Mouse (Mus musculus) midbrain, embryonic 13.5 days (tissue): ENCODE measurements around the gene Olfr679. TPM values are rescaled to one million over a fixed set of nuclear protein-coding genes. Genes with fewer than 3 reads are reported as not detected.
"Not testable (repeated sequence)": the region's sequence is repeated elsewhere in the genome, so short reads cannot be mapped to it uniquely, and the experiment has no call there.

ENCODE experiments used
- ATAC-seq: fragments of 200-750 bp; cut with Nextera tagmentation; 2 replicates; pipeline ENCODE4 v1.8.0; 2017; ENCODE audit warnings: mild to moderate bottlenecking, moderate TSS enrichment, moderate library complexity
- H3K27ac ChIP-seq: fragments of 300-500 bp; sonication (generic); 2 replicates; pipeline ENCODE4 v1.5.1; 2015; ENCODE audit warnings: inconsistent platforms, mild to moderate bottlenecking, moderate library complexity
- H3K27me3 ChIP-seq: fragments of 300-500 bp; sonication (generic); 2 replicates; pipeline ENCODE4 v1.6.1; 2015; ENCODE audit warnings: mild to moderate bottlenecking, inconsistent platforms
- H3K36me3 ChIP-seq: fragments of 300-500 bp; sonication (generic); 2 replicates; pipeline ENCODE4 v1.6.1; 2015; ENCODE audit warnings: mild to moderate bottlenecking, inconsistent platforms
- H3K4me1 ChIP-seq: fragments of 300-500 bp; sonication (generic); replicated peaks from 2 replicates; pipeline ENCODE4 v1.6.1; 2015; ENCODE audit warnings: inconsistent platforms
- H3K4me2 ChIP-seq: fragments of 300-500 bp; sonication (generic); replicated peaks from 2 replicates; pipeline ENCODE4 v1.6.1; 2015; ENCODE audit warnings: moderate library complexity, mild to moderate bottlenecking, inconsistent platforms
- H3K4me3 ChIP-seq: fragments of 300-500 bp; sonication (generic); replicated peaks from 2 replicates; pipeline ENCODE4 v1.5.1; 2015; ENCODE audit warnings: mild to moderate bottlenecking, inconsistent platforms
- H3K9ac ChIP-seq: fragments of 300-500 bp; sonication (generic); replicated peaks from 2 replicates; pipeline ENCODE4 v1.6.1; 2015; ENCODE audit warnings: mild to moderate bottlenecking, inconsistent platforms
- H3K9me3 ChIP-seq: fragments of 300-500 bp; sonication (generic); 2 replicates; pipeline ENCODE4 v1.6.1; 2016; ENCODE audit warnings: mild to moderate bottlenecking, inconsistent platforms
- whole genome bisulfite sequencing: fragments of 180-500 bp; shearing (Covaris S2); methylation state at CpG from one replicate; pipeline ENCODE4 v1.1.7; 2015; 5-methylcytosine and 5-hydroxymethylcytosine counted together
- polyA plus RNA-seq: library from polyadenylated mRNA; unstranded; fragments of >200 nt; fragmentation: Nextera tagmentation; extraction: Ambion mirVana; gene quantifications from 2 replicates; pipeline ENCODE4 v1.2.1, GENCODE M21; 2015

The Olfr679 gene
- polyA plus RNA-seq, result not detected in 2 replicates

GRCm38 (mm10) chr7:105080905-105081304, at the start of gene Olfr679:
Gene Olfr679 (plus strand): TSS chr7:105081205.
- no peak for ATAC-seq
- H3K36me3 ChIP-seq, result no peaks in the 10 kb centered on the region
- no peak within 1 kb of the TSS for H3K9ac ChIP-seq
- H3K4me3 ChIP-seq, result no peak within 1 kb of the TSS
- 62% methylated on average over 1 of the region's 1 CpGs for WGBS
- no peaks in the 10 kb centered on the region for H3K27me3 ChIP-seq
- no peak within 1 kb of the TSS for H3K27ac ChIP-seq
- H3K9me3 ChIP-seq, result no peaks in the 10 kb centered on the region
- H3K4me1 ChIP-seq, result no peaks in the 10 kb centered on the region
- H3K4me2 ChIP-seq, result no peak within 1 kb of the TSS

DNA sequence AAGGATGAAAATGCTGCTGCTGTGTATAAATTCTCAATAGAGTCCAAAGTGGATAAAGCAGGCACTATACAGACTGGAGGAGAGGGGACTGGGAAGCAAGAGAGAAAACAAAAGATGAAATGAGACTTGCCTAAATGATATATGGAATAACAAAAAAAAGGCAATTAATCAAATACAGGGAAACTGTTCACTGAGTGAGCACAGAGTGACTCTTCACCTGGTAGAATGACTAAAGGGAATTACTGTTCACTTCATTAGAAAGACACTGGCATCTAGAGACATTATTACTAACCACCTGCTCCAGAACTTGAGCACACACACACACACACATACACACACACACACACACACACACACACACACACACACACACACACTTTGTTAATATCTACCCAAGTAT, 48.6 kb upstream of the Olfr679 start, which contains the start of gene Olfr676:
Olfr676 (plus strand) TSS at position 301 of the 400 bp plus-strand sequence.
- Histone ChIP-seq H3K36me3 (no peaks in the 10 kb centered on the region), H3K9ac (no peak within 1 kb of the TSS), H3K4me3 (no peak within 1 kb of the TSS), H3K27me3 (no peaks in the 10 kb centered on the region), H3K4me2 (no peak within 1 kb of the TSS), H3K9me3 (no peaks in the 10 kb centered on the region), H3K27ac (no peak within 1 kb of the TSS), H3K4me1 (no peaks in the 10 kb centered on the region)
- ATAC-seq, result no peak

- H3K27me3 ChIP-seq, ATAC-seq, H3K27ac ChIP-seq, H3K36me3 ChIP-seq, H3K9ac ChIP-seq, H3K4me2 ChIP-seq, H3K9me3 ChIP-seq, H3K4me3 ChIP-seq, H3K4me1 ChIP-seq: not testable (repeated sequence)
- WGBS, result 60% methylated on average over 5 of the region's 5 CpGs
Measured at GRCm38 (mm10) chr7:105033836-105034235, 47.2 kb upstream of the Olfr679 start.

- H3K36me3 ChIP-seq, result no peaks in the 10 kb centered on the region
- ATAC-seq, result no peak
- H3K27me3 ChIP-seq, result no peaks in the 10 kb centered on the region
- H3K4me3 ChIP-seq, result no peak overlapping the region
- no peak overlapping the region for H3K4me2 ChIP-seq
- no peaks in the 10 kb centered on the region for H3K4me1 ChIP-seq
- H3K27ac ChIP-seq, result no peak overlapping the region
- no peaks in the 10 kb centered on the region for H3K9me3 ChIP-seq
- H3K9ac ChIP-seq, result no peak overlapping the region
Measured at GRCm38 (mm10) chr7:105058951-105059350, 22.1 kb upstream of the Olfr679 start.

- Histone ChIP-seq H3K4me2 (no peak within 1 kb of the TSS), H3K27me3 (no peaks in the 10 kb centered on the region), H3K9ac (no peak within 1 kb of the TSS), H3K36me3 (no peaks in the 10 kb centered on the region), H3K4me3 (no peak within 1 kb of the TSS), H3K4me1 (no peaks in the 10 kb centered on the region), H3K27ac (no peak within 1 kb of the TSS), H3K9me3 (no peaks in the 10 kb centered on the region)
- WGBS, result 89% methylated on average over 1 of the region's 1 CpGs
- no peak for ATAC-seq
Measured at GRCm38 (mm10) chr7:105064175-105064574, 16.8 kb upstream of the Olfr679 start, which contains the start of gene Olfr678. Gene Olfr678 (plus strand): TSS chr7:105064475.

DNA sequence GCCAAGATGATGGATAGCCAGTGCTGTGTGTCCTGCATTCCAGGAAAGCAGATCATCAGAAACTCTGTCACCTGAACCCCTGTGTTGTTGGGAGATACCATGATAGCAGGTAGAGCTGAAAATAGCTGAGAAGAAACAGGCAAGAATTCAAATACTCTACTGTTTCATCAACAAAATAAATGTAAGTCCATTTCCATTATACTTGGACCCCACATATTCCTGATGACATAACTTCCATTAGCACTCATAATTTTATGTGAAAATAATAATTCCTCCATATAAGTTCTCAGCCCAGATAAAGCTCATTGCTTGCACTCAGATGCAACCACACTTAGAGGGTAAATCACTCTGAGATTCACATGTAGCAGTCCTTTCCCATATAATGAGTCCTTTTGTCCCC, 11.7 kb downstream of the Olfr679 start, which contains the start of gene Olfr680-ps1:
Olfr680-ps1 (minus strand) TSS at position 101 of the 400 bp plus-strand sequence.
- H3K4me1 ChIP-seq, ATAC-seq, H3K36me3 ChIP-seq, H3K27ac ChIP-seq, H3K4me3 ChIP-seq, H3K9me3 ChIP-seq, H3K9ac ChIP-seq, H3K4me2 ChIP-seq, H3K27me3 ChIP-seq: not testable (repeated sequence)

GRCm38 (mm10) chr7:105116536-105116935, 35.5 kb downstream of the Olfr679 start, which contains the start of gene Olfr681:
Gene Olfr681 (plus strand): TSS chr7:105116836.
- no peak within 1 kb of the TSS for H3K4me3 ChIP-seq
- no peak for ATAC-seq
- no peaks in the 10 kb centered on the region for H3K4me1 ChIP-seq
- H3K9ac ChIP-seq, result no peak within 1 kb of the TSS
- no peaks in the 10 kb centered on the region for H3K27me3 ChIP-seq
- no peak within 1 kb of the TSS for H3K27ac ChIP-seq
- H3K4me2 ChIP-seq, result no peak within 1 kb of the TSS
- no peaks in the 10 kb centered on the region for H3K36me3 ChIP-seq
- H3K9me3 ChIP-seq, result no peaks in the 10 kb centered on the region

Other genes starting within 250 kb of the Olfr679 start
- gene Usp17lb, start 238.6 kb upstream of the Olfr679 start, polyA plus RNA-seq, result not detected in 2 replicates
- not detected in 2 replicates for gene Usp17la, start 224.2 kb upstream of the Olfr679 start, polyA plus RNA-seq
- gene Olfr665, start 203.2 kb upstream of the Olfr679 start, polyA plus RNA-seq, result not detected in 2 replicates
- not detected in 2 replicates for gene Olfr666, start 185.3 kb upstream of the Olfr679 start, polyA plus RNA-seq
- gene Olfr667, start 159.7 kb upstream of the Olfr679 start, polyA plus RNA-seq, result not detected in 2 replicates
- not detected in 2 replicates for gene Olfr668, start 153.1 kb upstream of the Olfr679 start, polyA plus RNA-seq
- gene Olfr669, start 147.0 kb upstream of the Olfr679 start, polyA plus RNA-seq, result not detected in 2 replicates
- not detected in 2 replicates for gene Olfr670, start 118.6 kb upstream of the Olfr679 start, polyA plus RNA-seq
- gene Olfr671, start 102.1 kb upstream of the Olfr679 start, polyA plus RNA-seq, result not detected in 2 replicates
- not detected in 2 replicates for gene Olfr672, start 79.2 kb upstream of the Olfr679 start, polyA plus RNA-seq
- not detected in 2 replicates for gene Olfr675, start 52.7 kb upstream of the Olfr679 start, polyA plus RNA-seq
- gene Olfr676, start 48.5 kb upstream of the Olfr679 start, polyA plus RNA-seq, result not detected in 2 replicates
- not detected in 2 replicates for gene Olfr677, start 29.8 kb upstream of the Olfr679 start, polyA plus RNA-seq
- not detected in 2 replicates for gene Olfr678, start 16.7 kb upstream of the Olfr679 start, polyA plus RNA-seq
- gene Olfr680-ps1, start 11.6 kb downstream of the Olfr679 start, polyA plus RNA-seq, result not detected in 2 replicates
- not detected in 2 replicates for gene Olfr681, start 35.6 kb downstream of the Olfr679 start, polyA plus RNA-seq
- gene Olfr683, start 65.8 kb downstream of the Olfr679 start, polyA plus RNA-seq, result not detected in 2 replicates
- not detected in 2 replicates for gene Olfr684, start 82.4 kb downstream of the Olfr679 start, polyA plus RNA-seq
- gene Olfr685, start 104.8 kb downstream of the Olfr679 start, polyA plus RNA-seq, result not detected in 2 replicates
- gene Olfr686, start 126.3 kb downstream of the Olfr679 start, polyA plus RNA-seq, result not detected in 2 replicates
- not detected in 2 replicates for gene Olfr688, start 206.9 kb downstream of the Olfr679 start, polyA plus RNA-seq
- gene Olfr689, start 230.0 kb downstream of the Olfr679 start, polyA plus RNA-seq, result not detected in 2 replicates